Mouse (Mus musculus): ENCODE data around the gene Zfp287.
"Not testable (repeated sequence)": the region's sequence is repeated elsewhere in the genome, so short reads cannot be mapped to it uniquely, and the experiment has no call there.

Zfp287 gene

GRCm38 (mm10) chr11:62731311-62732021, at the start of gene Zfp287:
Gene Zfp287, minus strand, starts transcription at chr11:62731905.
- DNase-seq, result peak; percentile 74 to 76

GRCm38 (mm10) chr11:62776510-62776909, 44.8 kb upstream of the Zfp287 start:
- DNase-seq, result no peak

- DNase-seq, result no peak
These were observed 29.2 kb upstream of the Zfp287 start for GRCm38 (mm10) chr11:62760755-62761457.

- DNase-seq, result no peak
These were observed 26.8 kb upstream of the Zfp287 start for GRCm38 (mm10) chr11:62758491-62758890.

- no peak for DNase-seq
These were observed 26.2 kb upstream of the Zfp287 start for GRCm38 (mm10) chr11:62757906-62758305.

GRCm38 (mm10) chr11:62757143-62757507, 25.4 kb upstream of the Zfp287 start:
- DNase-seq, result no peak

GRCm38 (mm10) chr11:62756456-62757142, 24.9 kb upstream of the Zfp287 start:
- peak; percentile 98 for DNase-seq

- no peak for DNase-seq
These were observed 21.1 kb upstream of the Zfp287 start, which contains the start of gene Gm10428 for GRCm38 (mm10) chr11:62752780-62753179. Gene Gm10428, plus strand, starts transcription at chr11:62753100.

GRCm38 (mm10) chr11:62752191-62752590, 20.5 kb upstream of the Zfp287 start:
- no peak for DNase-seq

GRCm38 (mm10) chr11:62749445-62749844, 17.7 kb upstream of the Zfp287 start:
- not testable (repeated sequence) for DNase-seq

- DNase-seq, result no peak
These were observed 16.4 kb upstream of the Zfp287 start for GRCm38 (mm10) chr11:62748062-62748461.

GRCm38 (mm10) chr11:62747227-62747626, 15.5 kb upstream of the Zfp287 start:
- DNase-seq, result no peak

GRCm38 (mm10) chr11:62746001-62746533, 14.4 kb upstream of the Zfp287 start:
- peak; percentile 54 to 68 for DNase-seq

GRCm38 (mm10) chr11:62744103-62744502, 12.4 kb upstream of the Zfp287 start:
- peak; percentile 23 to 60 for DNase-seq

- no peak for DNase-seq
These were observed 10.7 kb upstream of the Zfp287 start for GRCm38 (mm10) chr11:62742261-62742957.

GRCm38 (mm10) chr11:62741186-62741585, 9.5 kb upstream of the Zfp287 start:
- no peak for DNase-seq

GRCm38 (mm10) chr11:62732665-62733064, 960 bp upstream of the Zfp287 start:
- DNase-seq, result no peak

- no peak for DNase-seq
These were observed 300 bp upstream of the Zfp287 start for GRCm38 (mm10) chr11:62732022-62732387.

GRCm38 (mm10) chr11:62728276-62728675, 3.4 kb downstream of the Zfp287 start:
- no peak for DNase-seq

- no peak for DNase-seq
These were observed 21.0 kb downstream of the Zfp287 start for GRCm38 (mm10) chr11:62710657-62711056.

GRCm38 (mm10) chr11:62708252-62708651, 23.5 kb downstream of the Zfp287 start:
- DNase-seq, result no peak

GRCm38 (mm10) chr11:62706141-62706540, 25.6 kb downstream of the Zfp287 start:
- DNase-seq, result no peak

- DNase-seq, result no peak
These were observed 30.5 kb downstream of the Zfp287 start for GRCm38 (mm10) chr11:62701218-62701617.

Measured in kidney, adult 8-10 months (tissue).